Mouse (Mus musculus): ENCODE data around the gene Aifm3.

GRCm38 (mm10) chr16:17472498-17472897 lies 16.9 kb upstream of the Aifm3 start:
- no peak for TF ChIP-seq CTCF (IDR thresholded peaks at IDR 0.05; ENCODE audit: low read depth)
- no peak for TF ChIP-seq EP300 (IDR thresholded peaks at IDR 0.05; ENCODE audit: low read depth)
